Comparison of ENCODE assay signal across 24 mouse cellular contexts in genomic region chr4:119131189-119131910, GRCm38 (mm10). TPM values are rescaled to one million over a fixed set of nuclear protein-coding genes. Genes with fewer than 3 reads are reported as not detected.
DNase-seq lines count a peak whose midpoint lies in the region; ATAC-seq and TF ChIP-seq lines count a peak whose summit lies in the region.
"Had no signal": no experiment of that assay in that cellular context is flagged by ENCODE, and none has a peak within 500 bp of the region (broad histone marks: within the 10 kb centered on the region; RNA-seq: fewer than 3 reads in every experiment).

No protein-coding gene starts in this region.

- H3K27ac ChIP-seq in heart, postnatal 0 days (ENCODE audit: low read depth): no peak overlapping the region
- no peak overlapping the region for H3K27ac ChIP-seq in heart, embryonic 10.5 days
- H3K27ac ChIP-seq in lung, postnatal 0 days (ENCODE audit: low read length): no peak overlapping the region
- H3K27ac ChIP-seq: embryonic facial prominence, embryonic 10.5 days; hindbrain, embryonic 10.5 days; hindbrain, postnatal 0 days; limb, embryonic 12.5 days; macrophage; neural tube, embryonic 15.5 days had no signal

- H3K36me3 ChIP-seq in heart, postnatal 0 days (replicated peaks; ENCODE audit: control insufficient read depth, insufficient read depth, low read length): peaks cover 56% of the 10 kb centered on the region
- H3K36me3 ChIP-seq in heart, embryonic 10.5 days: peaks cover 100% of the 10 kb centered on the region
- peaks cover 25% of the 10 kb centered on the region for H3K36me3 ChIP-seq in lung, postnatal 0 days (ENCODE audit: insufficient read depth, low read length)

- no peaks in the 10 kb centered on the region for H3K9me3 ChIP-seq in heart, postnatal 0 days (replicated peaks; ENCODE audit: control insufficient read depth, low read length)
- no peaks in the 10 kb centered on the region for H3K9me3 ChIP-seq in heart, embryonic 10.5 days
- no peaks in the 10 kb centered on the region for H3K9me3 ChIP-seq in lung, postnatal 0 days (ENCODE audit: low read length)
- H3K9me3 ChIP-seq: embryonic facial prominence, embryonic 10.5 days; hindbrain, embryonic 10.5 days; limb, embryonic 12.5 days; neural tube, embryonic 15.5 days had no signal

- no peak for DNase-seq in heart, postnatal 0 days (ENCODE audit: low spot score)
- no peak for DNase-seq in heart, embryonic 10.5 days (ENCODE audit: low spot score)
- no peak for DNase-seq in lung, postnatal 0 days (ENCODE audit: low spot score)
- no peak for DNase-seq in lung, postnatal 14 days
- peak; percentile 8 for DNase-seq in A20 (ENCODE audit: low read depth, low spot score)
- DNase-seq in right cerebral cortex, postnatal 4 days: no peak
- DNase-seq in thymus, postnatal 0 days (ENCODE audit: low spot score): no peak
- DNase-seq: adrenal gland, adult 2 months; cerebellum, adult 8-10 months; gastrocnemius, postnatal 10 days; heart, adult 18-20 months; kidney, adult 11 months; kidney, postnatal 4 days; lung, adult 18-20 months; right cerebral cortex, postnatal 25 days; thymus, adult 2 months had no signal

- TF ChIP-seq EP300 in heart, postnatal 0 days (IDR thresholded peaks at IDR 0.05; ENCODE audit: low read depth): no peak
- no peak for TF ChIP-seq EP300 in lung, postnatal 0 days (IDR thresholded peaks at IDR 0.05)

- 80% methylated on average over 8 of the region's 8 CpGs for WGBS in heart, postnatal 0 days
- WGBS in heart, embryonic 10.5 days: 84% methylated on average over 8 of the region's 8 CpGs
- 84% methylated on average over 8 of the region's 8 CpGs for WGBS in lung, postnatal 0 days

- no peak overlapping the region for H3K4me2 ChIP-seq in heart, postnatal 0 days (ENCODE audit: low read depth, low read length)
- H3K4me2 ChIP-seq in lung, postnatal 0 days (replicated peaks; ENCODE audit: low read depth, low read length): no peak overlapping the region
- H3K4me2 ChIP-seq: limb, embryonic 12.5 days; midbrain, embryonic 11.5 days; neural tube, embryonic 15.5 days had no signal

- no peak overlapping the region for H3K4me3 ChIP-seq in heart, postnatal 0 days (ENCODE audit: low read depth, low read length)
- no peak overlapping the region for H3K4me3 ChIP-seq in heart, embryonic 10.5 days
- H3K4me3 ChIP-seq in lung, postnatal 0 days (ENCODE audit: low read depth, low read length): no peak overlapping the region
- H3K4me3 ChIP-seq: embryonic facial prominence, embryonic 10.5 days; hindbrain, embryonic 10.5 days; limb, embryonic 12.5 days; neural tube, embryonic 15.5 days had no signal

- no peak for ATAC-seq in heart, postnatal 0 days (ENCODE audit: insufficient read depth, low read depth)
- ATAC-seq in lung, postnatal 0 days: 0 out of 2 replicates have a peak, but pooled peaks have one; percentile 14
- ATAC-seq in neutrophil, adult 5-6 weeks (ENCODE audit: extremely low read depth, insufficient number of reproducible peaks, low FRiP score, poor library complexity, severe bottlenecking): peak; percentile 39
- ATAC-seq: hindbrain, postnatal 0 days had no signal

- H3K27me3 ChIP-seq in heart, postnatal 0 days (ENCODE audit: control insufficient read depth, insufficient read depth, low read length): no peaks in the 10 kb centered on the region
- no peaks in the 10 kb centered on the region for H3K27me3 ChIP-seq in heart, embryonic 10.5 days (ENCODE audit: insufficient read depth, poor library complexity, severe bottlenecking)
- no peaks in the 10 kb centered on the region for H3K27me3 ChIP-seq in lung, postnatal 0 days (replicated peaks; ENCODE audit: insufficient read depth, low read length)
- H3K27me3 ChIP-seq: limb, embryonic 12.5 days; neural tube, embryonic 15.5 days had no signal

- H3K9ac ChIP-seq in heart, postnatal 0 days (replicated peaks; ENCODE audit: low read depth, low read length): peak overlapping the region; percentile 16; the same call in 1 of the 2 replicates
- H3K9ac ChIP-seq in lung, postnatal 0 days (replicated peaks; ENCODE audit: low read depth): no peak overlapping the region
- H3K9ac ChIP-seq: limb, embryonic 12.5 days; neural tube, embryonic 15.5 days had no signal

- H3K4me1 ChIP-seq in heart, postnatal 0 days (ENCODE audit: control insufficient read depth, insufficient read depth): peaks cover 15% of the 10 kb centered on the region; the same call in 1 of the 2 replicates
- peaks cover 27% of the 10 kb centered on the region for H3K4me1 ChIP-seq in heart, embryonic 10.5 days
- peaks cover 3% of the 10 kb centered on the region; the same call in 1 of the 2 replicates for H3K4me1 ChIP-seq in lung, postnatal 0 days (ENCODE audit: insufficient read depth, low read depth, low read length)
- H3K4me1 ChIP-seq: neural tube, embryonic 15.5 days had no signal

- no peak for TF ChIP-seq CTCF in heart, postnatal 0 days (IDR thresholded peaks at IDR 0.05; ENCODE audit: low read depth)
- no peak for TF ChIP-seq CTCF in lung, postnatal 0 days (IDR thresholded peaks at IDR 0.05)

RNA-seq across cellular contexts. Expression of gene Slc2a1, which starts 22.8 kb away (rescaled TPM):
- total RNA-seq in heart, postnatal 0 days (2014; rRNA removed; ENCODE audit: low replicate concordance): 93.0 and 120 TPM in 2 replicates
- 19.0 and 19.7 TPM in 2 replicates for polyA plus RNA-seq in heart, postnatal 0 days (2015; fragmentation: Nextera tagmentation; extraction: Ambion mirVana)
- polyA plus RNA-seq in heart, embryonic 10.5 days (2016; fragmentation: Nextera tagmentation; extraction: Ambion mirVana): 549 and 607 TPM in 2 replicates
- 16.7 and 20.4 TPM in 2 replicates for polyA plus RNA-seq in lung, postnatal 0 days (2015; fragmentation: Nextera tagmentation; extraction: Ambion mirVana)
- 70.1 and 76.1 TPM in 2 replicates for total RNA-seq in neutrophil, adult 5-6 weeks (2017)
- polyA plus RNA-seq in thymus, postnatal 0 days (2015; fragmentation: Nextera tagmentation; extraction: Ambion mirVana): 19.9 and 21.4 TPM in 2 replicates

RNA-seq across cellular contexts. Expression of gene Zfp691, which starts 42.6 kb away (rescaled TPM):
- 12.9 and 14.3 TPM in 2 replicates for total RNA-seq in heart, postnatal 0 days (2014; rRNA removed; ENCODE audit: low replicate concordance)
- polyA plus RNA-seq in heart, postnatal 0 days (2015; fragmentation: Nextera tagmentation; extraction: Ambion mirVana): 13.7 and 13.8 TPM in 2 replicates
- polyA plus RNA-seq in heart, embryonic 10.5 days (2016; fragmentation: Nextera tagmentation; extraction: Ambion mirVana): 8.1 and 10.0 TPM in 2 replicates
- 4.6 and 5.8 TPM in 2 replicates for polyA plus RNA-seq in lung, postnatal 0 days (2015; fragmentation: Nextera tagmentation; extraction: Ambion mirVana)
- 6.9 and 10.3 TPM in 2 replicates for total RNA-seq in neutrophil, adult 5-6 weeks (2017)
- polyA plus RNA-seq in thymus, postnatal 0 days (2015; fragmentation: Nextera tagmentation; extraction: Ambion mirVana): 3.6 and 7.2 TPM in 2 replicates

RNA-seq across cellular contexts. Expression of gene Ermap, which starts 58.5 kb away (rescaled TPM):
- 0.15 TPM in 1 of 2 replicates, not detected in the other for total RNA-seq in heart, postnatal 0 days (2014; rRNA removed; ENCODE audit: low replicate concordance)
- 0.51 and 0.57 TPM in 2 replicates for polyA plus RNA-seq in heart, postnatal 0 days (2015; fragmentation: Nextera tagmentation; extraction: Ambion mirVana)
- 26.6 and 31.9 TPM in 2 replicates for polyA plus RNA-seq in heart, embryonic 10.5 days (2016; fragmentation: Nextera tagmentation; extraction: Ambion mirVana)
- 1.9 and 2.2 TPM in 2 replicates for polyA plus RNA-seq in lung, postnatal 0 days (2015; fragmentation: Nextera tagmentation; extraction: Ambion mirVana)
- 0.12 and 0.49 TPM in 2 replicates for total RNA-seq in neutrophil, adult 5-6 weeks (2017)
- polyA plus RNA-seq in thymus, postnatal 0 days (2015; fragmentation: Nextera tagmentation; extraction: Ambion mirVana): 0.31 and 0.66 TPM in 2 replicates
- total RNA-seq: heart, adult 18-20 months had no signal
- polyA plus RNA-seq: macrophage had no signal

Comparison
In these comparisons a context has a peak if more than half of its experiments do, and no peak if none do; other contexts are left out.
1. RNA of gene Slc2a1, which starts 22.8 kb away (polyA plus RNA-seq): 549 to 607 TPM in heart, embryonic 10.5 days; 19.9 to 21.4 TPM in thymus, postnatal 0 days, 19.0 to 19.7 TPM in heart, postnatal 0 days and 16.7 to 20.4 TPM in lung, postnatal 0 days; every median in the first group is over 10 times any median in the second.